Mouse (Mus musculus) right cerebral cortex, postnatal 4 days (tissue): ENCODE results near the gene Osr1.
A peak's percentile ranks its signal among the peaks of the same experiment; 100 is the strongest.

Experiments
- DNase-seq: peaks from one replicate; pipeline ENCODE4 v3.0.0-alpha.2; 2022

Osr1 gene

GRCm38 (mm10) chr12:9569971-9570370 is at the start of gene Osr1:
Gene Osr1 (plus strand): TSS chr12:9570116.
- DNase-seq = peak; percentile 86

GRCm38 (mm10) chr12:9550328-9550727 is 19.6 kb upstream of the Osr1 start:
- DNase-seq = no peak

DNA sequence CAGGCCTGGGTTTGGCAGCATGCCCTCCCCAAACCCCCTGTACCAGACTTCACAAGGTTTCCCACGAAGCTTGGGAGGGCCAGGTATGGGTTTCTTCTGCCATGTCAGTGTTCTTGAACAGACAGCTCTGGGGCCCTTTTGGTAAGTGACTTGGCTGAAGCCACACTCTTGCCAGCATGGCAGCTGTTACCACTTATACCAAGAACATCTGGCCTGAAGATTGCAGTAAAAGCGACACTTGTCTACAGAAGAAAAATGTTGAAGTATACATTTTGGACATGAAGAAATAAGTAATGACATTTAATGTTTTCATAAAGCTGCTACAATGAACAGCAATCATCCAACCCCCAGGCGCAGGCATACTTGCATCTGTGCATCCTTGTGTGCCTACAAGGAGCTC is 5.0 kb upstream of the Osr1 start:
- DNase-seq = no peak

DNA sequence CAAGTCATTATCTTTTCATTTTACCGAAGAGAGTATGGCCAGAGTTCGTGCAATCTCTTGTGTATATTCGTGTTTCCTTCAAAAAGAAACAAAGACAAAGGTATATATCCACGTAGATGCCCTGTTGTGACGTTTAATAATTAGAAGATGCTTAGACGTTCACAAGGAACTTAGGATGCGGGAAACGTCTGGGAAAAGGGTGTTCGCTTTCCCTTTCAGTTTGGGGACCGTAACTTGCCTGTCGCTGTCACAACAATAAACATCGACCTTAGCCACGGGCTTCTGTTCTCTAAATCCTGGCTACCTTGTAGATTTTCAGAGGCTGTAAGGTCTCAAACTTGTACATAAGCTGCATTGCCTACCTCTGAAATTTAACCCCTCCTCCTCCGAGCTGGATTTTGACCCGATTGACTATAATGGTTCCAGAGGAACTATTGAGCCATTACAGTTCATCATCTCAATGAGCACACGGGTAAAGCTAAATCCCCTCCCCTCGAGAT is 630 bp downstream of the Osr1 start:
- DNase-seq = no peak

DNA sequence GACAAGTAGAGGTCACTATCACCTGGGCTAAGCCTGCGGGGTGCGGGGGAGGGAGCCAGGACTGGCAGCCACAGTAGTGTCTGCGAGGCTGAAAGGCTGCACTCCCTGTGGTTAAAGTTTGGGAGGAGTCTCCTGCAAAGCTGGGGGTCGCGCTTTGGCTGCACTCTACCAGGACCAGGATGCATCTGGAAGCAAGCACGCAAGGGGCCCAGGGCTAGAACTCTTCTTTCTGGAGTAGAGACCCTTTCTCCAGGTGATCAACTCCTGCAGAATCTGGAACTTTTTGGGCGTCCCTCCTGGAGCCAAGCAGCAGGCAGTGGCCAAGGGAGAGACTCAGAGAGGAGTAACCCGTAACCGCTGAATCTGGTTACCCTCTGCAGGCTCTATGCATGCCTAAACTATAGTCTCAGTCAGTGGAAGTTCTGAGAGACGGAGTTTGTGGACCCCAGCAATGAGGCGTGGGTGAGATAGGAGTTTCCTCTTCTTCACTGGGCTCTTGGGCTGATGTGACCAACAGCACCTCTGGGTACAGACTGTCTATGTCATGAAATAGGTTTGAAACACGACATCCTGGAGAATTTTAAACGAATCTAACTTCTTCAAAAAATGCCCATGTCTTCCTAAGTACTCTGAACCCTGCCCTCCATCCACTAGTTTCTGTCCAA is 1.5 kb downstream of the Osr1 start:
- DNase-seq = no peak

DNA sequence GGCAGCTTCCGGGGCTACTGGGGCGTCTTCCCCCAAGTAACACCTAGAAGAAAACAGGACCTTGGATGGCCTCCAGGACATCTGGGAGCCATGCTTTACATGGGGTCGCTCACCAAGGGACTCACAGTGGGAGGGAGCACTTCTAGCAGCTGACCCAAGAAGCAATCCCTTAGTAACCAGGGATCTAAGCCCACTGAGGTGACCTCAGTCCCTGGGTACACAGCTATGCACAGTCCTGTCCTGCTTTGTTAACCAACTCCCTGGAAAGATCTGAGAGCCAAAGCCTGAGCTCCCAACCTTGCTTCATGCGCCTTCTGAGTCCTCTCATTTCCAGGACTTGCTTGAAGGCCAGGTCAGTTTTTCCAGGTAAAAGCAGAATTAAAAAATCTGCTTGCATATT is 2.1 kb downstream of the Osr1 start:
- DNase-seq = no peak

DNA sequence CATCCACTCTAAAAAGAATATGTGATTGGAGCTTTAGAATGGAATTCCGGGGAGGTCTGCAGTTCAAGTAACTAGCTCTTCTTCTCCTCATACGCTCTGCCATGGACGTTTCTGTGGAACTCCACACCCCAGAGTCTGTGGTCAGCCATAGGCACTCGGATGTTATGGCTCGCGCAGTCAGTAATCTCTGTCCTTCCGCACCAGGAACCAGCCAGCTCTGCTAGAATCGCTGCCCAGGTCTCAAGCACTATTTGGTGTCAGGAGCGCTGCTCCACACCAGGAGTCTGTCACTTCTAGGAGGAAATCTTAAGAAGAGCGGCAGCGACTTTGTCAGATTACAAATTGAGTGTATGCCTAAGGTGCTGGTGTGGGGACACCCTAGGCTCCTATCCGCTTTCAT is 3.8 kb downstream of the Osr1 start:
- no peak for DNase-seq

- no peak for DNase-seq
Observed at GRCm38 (mm10) chr12:9574244-9574871, 4.4 kb downstream of the Osr1 start.

DNA sequence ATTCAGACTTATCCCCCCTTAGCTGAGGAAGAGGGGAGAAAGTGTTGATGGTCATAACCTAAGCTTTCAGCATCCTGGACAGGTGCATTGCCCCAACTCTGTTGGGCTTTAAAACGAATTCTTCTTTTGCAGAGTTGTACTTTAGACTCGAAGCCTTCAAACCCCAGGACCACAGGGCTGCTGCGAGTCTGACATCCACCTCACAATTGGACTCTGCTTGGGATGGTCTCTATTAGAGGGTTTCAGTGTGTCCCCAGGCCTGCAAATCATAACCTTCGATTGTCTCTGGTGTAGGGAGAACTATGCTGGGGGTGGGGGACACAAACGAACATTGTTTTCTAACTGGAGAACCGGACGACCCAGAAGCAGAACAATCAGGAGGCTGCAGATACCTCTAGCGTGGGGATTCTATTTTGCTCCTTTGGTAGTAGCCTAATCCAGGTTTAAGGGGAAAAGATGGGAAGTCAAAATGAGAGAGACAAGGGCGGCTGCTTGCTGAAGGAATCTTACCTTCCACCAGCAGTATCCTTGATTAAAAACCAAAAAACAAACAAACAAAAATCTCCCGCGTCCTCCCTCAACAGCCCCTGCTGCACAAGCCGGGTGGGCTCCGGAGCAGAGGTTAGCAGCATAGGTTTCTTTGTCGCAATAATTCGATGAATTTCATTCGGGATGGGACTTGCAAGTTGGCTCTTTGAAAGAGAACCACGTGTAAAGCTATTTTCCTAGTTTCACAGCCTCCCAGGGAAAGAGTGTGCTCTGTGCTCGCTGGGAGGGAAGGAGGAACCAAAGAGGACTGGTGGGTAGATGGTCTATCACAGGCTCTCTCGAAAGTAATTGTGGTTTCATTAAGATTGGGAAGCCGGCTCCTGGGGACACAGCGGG is 5.5 kb downstream of the Osr1 start:
- DNase-seq = no peak

- DNase-seq = no peak
Observed at GRCm38 (mm10) chr12:9576043-9576538, 6.2 kb downstream of the Osr1 start.

- DNase-seq = no peak
Observed at GRCm38 (mm10) chr12:9577610-9578009, 7.7 kb downstream of the Osr1 start.

- DNase-seq = no peak
Observed at GRCm38 (mm10) chr12:9578591-9578990, 8.7 kb downstream of the Osr1 start.

DNA sequence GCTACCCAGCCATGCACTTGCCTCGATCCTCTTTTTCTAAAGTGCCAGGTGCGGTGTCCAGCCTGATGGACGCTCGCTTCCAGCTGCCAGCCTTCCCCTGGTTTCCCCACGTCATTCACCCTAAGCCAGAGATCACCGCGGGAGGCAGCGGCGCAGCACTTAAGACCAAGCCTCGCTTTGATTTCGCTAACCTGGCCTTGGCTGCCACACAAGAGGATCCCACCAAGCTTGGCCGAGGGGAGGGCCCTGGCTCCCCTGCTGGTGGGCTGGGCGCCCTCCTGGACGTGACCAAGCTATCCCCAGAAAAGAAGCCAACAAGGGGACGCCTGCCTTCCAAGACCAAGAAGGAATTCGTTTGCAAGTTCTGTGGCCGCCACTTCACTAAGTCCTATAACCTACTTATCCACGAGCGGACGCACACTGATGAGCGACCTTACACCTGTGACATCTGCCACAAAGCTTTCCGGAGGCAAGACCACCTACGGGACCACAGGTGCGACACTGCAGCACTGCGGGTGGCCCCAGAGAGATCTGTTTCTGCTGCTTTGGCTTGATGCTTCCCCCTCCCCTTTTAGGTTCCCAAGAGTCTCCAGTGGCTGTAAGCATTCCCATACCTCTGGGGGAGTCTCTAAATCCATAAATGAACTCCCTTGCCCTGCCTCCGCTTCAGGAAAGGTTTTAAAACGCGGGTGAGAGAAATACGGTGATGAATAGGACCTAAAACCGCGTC is 9.6 kb downstream of the Osr1 start:
- DNase-seq = no peak

DNA sequence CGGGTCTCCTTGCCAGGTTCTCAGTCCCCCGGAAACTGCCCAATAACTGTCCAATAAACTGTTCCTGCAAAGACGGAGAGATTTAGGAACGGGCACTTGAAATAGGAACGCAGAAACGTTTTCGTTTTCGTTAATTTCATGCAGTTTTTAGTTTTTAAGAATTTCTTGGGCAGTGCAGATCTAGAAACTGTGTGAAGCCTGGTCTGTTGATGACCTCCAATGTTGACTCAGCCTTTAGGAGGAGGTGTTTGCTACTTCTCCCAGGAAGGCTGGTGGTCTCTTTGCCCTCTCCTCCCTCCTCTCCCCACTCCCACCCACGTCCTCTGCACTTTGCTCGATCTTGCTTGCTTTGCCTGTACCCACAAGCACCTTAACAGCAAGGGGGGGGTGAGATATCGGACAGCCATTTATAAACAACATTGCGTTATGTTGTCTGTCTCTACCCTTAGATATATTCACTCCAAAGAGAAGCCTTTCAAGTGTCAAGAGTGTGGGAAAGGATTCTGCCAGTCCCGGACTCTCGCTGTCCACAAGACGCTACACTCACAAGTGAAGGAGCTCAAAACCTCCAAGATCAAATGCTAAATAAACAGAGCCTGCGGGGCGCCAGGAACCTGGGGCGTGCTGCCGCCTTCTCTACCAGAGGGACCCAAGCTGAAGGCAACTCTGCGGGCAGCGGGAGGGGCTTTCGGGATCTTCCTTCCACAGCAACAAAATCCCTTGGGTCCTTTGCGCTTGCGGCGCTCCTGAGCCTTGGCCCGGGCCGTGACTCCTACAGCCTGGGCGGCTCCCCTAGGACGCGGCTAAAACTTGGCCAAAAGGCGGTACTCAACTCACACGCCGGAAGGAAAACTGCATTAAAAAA is 10.4 kb downstream of the Osr1 start:
- no peak for DNase-seq

DNA sequence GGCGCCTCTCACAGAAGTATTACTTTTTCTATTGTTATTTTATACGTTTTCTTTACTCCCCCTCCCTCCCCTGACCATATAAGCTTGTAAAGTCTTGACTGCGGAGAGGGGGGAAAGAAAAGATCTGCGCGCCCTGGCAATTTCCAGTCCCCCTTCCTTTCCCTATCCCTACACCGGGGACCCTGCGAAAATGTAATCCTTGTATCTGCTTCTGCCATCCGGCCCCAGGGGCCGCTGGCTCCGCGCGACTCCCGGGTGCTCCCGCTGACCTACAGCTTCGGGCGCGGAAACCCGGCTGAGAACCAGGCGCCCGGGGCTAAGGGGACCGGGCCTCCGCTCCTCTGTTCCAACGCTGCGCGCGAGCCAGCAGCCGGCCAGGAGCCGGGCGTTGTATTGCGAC is 11.1 kb downstream of the Osr1 start:
- no peak for DNase-seq

DNA sequence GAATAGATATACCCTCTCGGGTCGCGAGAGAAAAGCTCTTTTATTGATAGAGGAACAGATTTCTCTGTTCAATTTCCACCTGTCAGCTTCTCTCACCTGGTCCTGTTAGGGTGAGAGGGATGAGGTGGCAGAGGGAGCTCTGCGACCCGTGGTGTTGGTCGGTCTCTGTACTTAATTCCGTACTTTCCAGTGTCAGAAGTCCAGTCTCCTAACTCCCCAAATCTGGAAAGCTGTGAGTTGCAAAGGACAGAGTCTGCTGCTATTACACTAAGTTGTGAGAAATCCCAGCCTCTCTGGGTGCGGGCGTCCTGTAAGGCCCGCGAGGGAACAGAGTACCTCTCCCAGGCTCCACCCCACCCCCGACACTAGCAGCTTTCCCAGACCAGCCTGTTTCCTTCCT is 11.6 kb downstream of the Osr1 start:
- no peak for DNase-seq

GRCm38 (mm10) chr12:9582248-9582995 is 12.5 kb downstream of the Osr1 start:
- DNase-seq = no peak

GRCm38 (mm10) chr12:9583380-9583779 is 13.5 kb downstream of the Osr1 start:
- DNase-seq = no peak

GRCm38 (mm10) chr12:9584366-9585084 is 14.6 kb downstream of the Osr1 start:
- DNase-seq = peak; percentile 65

- no peak for DNase-seq
Observed at GRCm38 (mm10) chr12:9585085-9585453, 15.2 kb downstream of the Osr1 start.
